Mouse (Mus musculus): ENCODE measurements around the gene Wnt10a.
"Not testable (repeated sequence)": the region's sequence is repeated elsewhere in the genome, so short reads cannot be mapped to it uniquely, and the experiment has no call there.

The Wnt10a gene

GRCm38 (mm10) chr1:74814931-74815647 is 23.8 kb downstream of the Wnt10a start:
- DNase-seq (ENCODE audit: low read depth, low spot score) = peak; percentile 61

GRCm38 (mm10) chr1:74815965-74816364 is 24.6 kb downstream of the Wnt10a start:
- DNase-seq (ENCODE audit: low read depth, low spot score) = not testable (repeated sequence)

GRCm38 (mm10) chr1:74816612-74817199 is 25.4 kb downstream of the Wnt10a start:
- DNase-seq (ENCODE audit: low read depth, low spot score) = peak; percentile 95

- DNase-seq (ENCODE audit: low read depth, low spot score) = no peak
These were observed 25.9 kb downstream of the Wnt10a start for GRCm38 (mm10) chr1:74817219-74817618.

GRCm38 (mm10) chr1:74818509-74818908 is 27.2 kb downstream of the Wnt10a start:
- DNase-seq (ENCODE audit: low read depth, low spot score) = no peak

- not testable (repeated sequence) for DNase-seq (ENCODE audit: low read depth, low spot score)
These were observed 32.3 kb downstream of the Wnt10a start for GRCm38 (mm10) chr1:74823598-74823997.

GRCm38 (mm10) chr1:74824518-74825302 is 33.4 kb downstream of the Wnt10a start:
- peak; percentile 90 for DNase-seq (ENCODE audit: low read depth, low spot score)

GRCm38 (mm10) chr1:74830061-74830460 is 38.7 kb downstream of the Wnt10a start:
- peak; percentile 83 for DNase-seq (ENCODE audit: low read depth, low spot score)

GRCm38 (mm10) chr1:74833255-74833654 is 41.9 kb downstream of the Wnt10a start:
- DNase-seq (ENCODE audit: low read depth, low spot score) = no peak

GRCm38 (mm10) chr1:74843090-74843489 is 51.8 kb downstream of the Wnt10a start:
- DNase-seq (ENCODE audit: low read depth, low spot score) = no peak

- DNase-seq (ENCODE audit: low read depth, low spot score) = no peak
These were observed 55.0 kb downstream of the Wnt10a start for GRCm38 (mm10) chr1:74846341-74846740.

GRCm38 (mm10) chr1:74848946-74849345 is 57.6 kb downstream of the Wnt10a start:
- peak; percentile 55 for DNase-seq (ENCODE audit: low read depth, low spot score)

GRCm38 (mm10) chr1:74850251-74850650 is 58.9 kb downstream of the Wnt10a start:
- peak; percentile 95 for DNase-seq (ENCODE audit: low read depth, low spot score)

- peak; percentile 84 for DNase-seq (ENCODE audit: low read depth, low spot score)
These were observed 59.9 kb downstream of the Wnt10a start for GRCm38 (mm10) chr1:74851001-74851775.

All from brain, adult 2 months (tissue).